Mouse (Mus musculus) layer of hippocampus, adult 18-20 months (tissue): Measurements from ENCODE around the gene Ddias. TPM values are rescaled to one million over a fixed set of nuclear protein-coding genes. Genes with fewer than 3 reads are reported as not detected.

ENCODE experiments used
- DNase-seq, 2 experiments: peaks; one replicate each; pipeline ENCODE4 v3.0.0; 2022; ENCODE audit warnings: low spot score in 2 of 2
- total RNA-seq, 2 experiments: library from RNA; stranded (reverse); gene quantifications; 2 replicates each; pipeline ENCODE4 v1.2.3; 2021

The Ddias gene
- total RNA-seq, 2 experiments from 2014 or later = 0.33 to 0.62 TPM

DNA sequence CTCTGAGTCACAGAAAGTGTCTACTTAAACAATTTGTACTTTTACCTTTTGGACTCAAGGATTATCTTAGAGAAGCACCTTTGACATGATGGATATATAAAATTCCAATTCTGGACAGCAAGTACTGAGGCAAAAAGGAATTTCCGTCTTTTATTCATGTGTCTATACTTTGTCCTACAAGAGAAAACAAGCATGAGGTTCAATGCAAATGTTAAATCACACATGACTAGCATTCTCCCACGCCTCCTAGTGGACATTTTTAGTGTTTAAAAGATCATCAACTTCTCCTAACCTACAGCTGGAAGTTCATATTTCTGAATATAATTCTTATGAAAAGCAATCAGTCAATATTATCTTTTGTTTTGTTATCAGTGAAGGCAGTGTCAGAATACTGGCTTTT is 7.5 kb downstream of the Ddias start:
- peak in 1 of 2 experiments; percentile 63 for DNase-seq

DNA sequence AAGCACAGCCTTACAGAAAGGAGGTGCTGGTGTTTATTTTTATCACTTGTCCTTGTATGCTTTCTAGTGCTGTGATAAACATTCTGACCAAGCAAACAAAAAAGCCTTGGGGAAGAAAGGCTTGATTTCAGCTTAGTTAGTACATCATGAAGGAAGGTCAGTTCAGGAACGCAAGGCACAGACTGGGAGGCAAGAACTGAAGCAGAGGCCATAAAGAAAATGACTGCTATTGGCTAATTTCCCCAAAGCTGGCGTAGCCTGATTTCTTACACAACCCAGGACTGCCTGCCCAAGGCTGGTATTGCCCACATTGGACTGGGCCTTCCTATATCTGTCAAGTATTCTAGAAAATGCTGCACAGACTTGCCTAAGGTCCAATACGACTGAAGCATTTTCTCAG is 25.8 kb downstream of the Ddias start:
- DNase-seq = no peak

DNA sequence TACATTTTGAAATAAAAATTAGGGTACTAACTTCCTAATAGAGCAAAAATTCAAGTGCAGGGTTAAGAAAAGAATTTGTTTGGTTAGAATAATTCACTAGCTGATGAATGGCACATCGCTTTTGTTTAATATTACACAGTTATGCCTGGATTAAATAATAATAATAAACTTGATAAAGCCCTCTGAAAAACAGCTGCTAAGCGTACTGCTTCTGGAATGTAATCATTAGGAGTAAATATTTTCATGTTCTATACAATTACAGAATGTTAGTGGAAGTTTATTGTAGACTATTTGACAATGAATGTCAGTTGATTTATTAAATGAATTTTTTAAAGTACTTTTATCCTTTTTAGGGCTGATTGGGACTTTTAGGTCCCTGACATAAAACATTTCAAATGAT is 31.8 kb downstream of the Ddias start:
- no peak for DNase-seq

DNA sequence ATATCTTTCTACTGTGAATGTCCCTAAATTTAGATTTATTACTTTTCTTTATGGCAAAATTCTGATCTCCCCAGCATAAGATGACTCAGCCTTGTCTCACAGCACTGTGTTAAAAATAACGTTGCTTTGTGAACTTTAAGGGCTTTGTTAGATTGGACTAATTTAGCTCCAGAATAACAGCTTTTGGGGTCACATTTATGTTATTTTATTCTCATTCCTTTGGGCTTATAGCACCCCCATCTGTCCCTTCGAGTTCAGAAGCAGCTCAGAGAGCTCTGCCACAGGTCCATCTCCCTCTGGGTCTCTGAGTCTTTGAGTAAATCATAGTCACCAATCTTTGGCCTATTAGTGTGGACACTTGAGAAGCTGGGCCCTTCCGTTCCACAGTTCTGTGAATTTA is 36.1 kb downstream of the Ddias start:
- peak in 1 of 2 experiments; percentile 15 for DNase-seq

DNA sequence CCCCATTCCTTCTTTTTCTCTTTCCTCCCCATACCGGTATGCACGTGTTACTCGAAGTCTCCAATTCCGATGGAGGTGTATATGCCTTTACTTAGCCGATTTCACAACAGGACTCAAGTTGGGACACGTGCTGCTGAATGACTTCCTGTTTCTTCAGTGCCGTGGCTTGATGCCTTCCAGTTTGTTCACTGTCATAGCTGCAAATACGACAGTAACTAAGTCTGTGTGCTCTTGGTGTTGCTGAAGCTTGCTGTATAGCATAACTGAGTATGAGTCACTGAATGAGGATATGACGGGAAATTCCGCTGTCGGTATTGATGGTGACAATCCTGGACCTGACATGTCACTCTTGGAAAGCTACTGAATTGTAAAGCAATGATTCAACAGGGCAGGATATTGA is 36.8 kb downstream of the Ddias start:
- DNase-seq = no peak

DNA sequence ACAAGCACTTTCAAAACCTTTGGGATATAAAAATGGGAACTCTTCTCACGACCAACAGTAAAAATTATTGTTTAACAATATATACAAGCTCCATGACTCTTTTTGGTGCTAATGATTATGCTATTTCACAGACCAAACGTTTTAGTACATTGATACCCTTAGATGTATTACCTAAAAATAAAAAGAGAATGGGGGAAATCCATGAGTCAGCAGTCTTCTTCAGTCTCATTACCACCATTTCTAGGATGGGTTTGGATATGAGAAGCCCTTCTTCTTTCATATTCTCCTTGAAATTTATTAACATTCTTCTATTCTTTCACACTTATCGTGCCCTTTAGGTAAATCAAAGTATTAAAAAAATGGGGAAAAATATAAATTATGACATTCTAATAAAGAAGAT is 37.6 kb downstream of the Ddias start:
- DNase-seq = no peak

DNA sequence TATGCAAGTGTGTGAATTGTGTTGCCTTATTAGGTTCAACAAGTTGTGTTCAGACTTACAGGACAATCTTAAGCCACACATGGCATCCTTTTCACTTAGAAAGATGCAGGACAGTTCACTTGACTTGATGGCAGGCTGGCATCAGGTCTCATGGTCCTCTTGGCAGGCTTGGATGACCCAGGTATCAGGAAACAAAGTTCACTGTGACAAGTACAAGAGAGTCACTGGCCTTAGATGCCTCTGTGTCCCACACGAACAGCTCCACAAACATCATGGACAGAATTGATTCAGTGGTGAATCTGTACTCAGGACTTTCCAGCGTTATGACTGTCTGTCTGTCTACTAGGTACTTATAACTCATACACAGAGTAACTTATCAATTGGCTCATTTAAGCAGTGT is 39.7 kb downstream of the Ddias start:
- no peak for DNase-seq

DNA sequence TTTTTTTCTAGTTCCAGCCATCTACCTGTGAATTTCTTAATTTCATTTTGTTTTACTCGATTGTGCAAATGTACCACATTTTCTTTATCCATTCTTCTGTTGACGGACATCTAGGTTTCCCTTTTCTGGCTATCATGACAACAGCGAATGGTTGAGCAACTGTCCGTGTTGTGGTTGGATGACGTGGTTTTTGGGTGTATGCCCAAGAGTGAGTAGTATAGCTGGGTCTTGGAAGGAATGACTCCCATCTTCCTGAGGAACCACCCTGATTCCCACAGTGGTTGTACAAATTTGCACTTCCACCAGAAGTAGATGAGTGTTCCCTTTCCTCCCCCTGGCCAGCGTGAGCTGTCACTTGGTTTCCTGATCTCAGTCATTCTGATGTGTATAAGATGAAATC is 41.7 kb downstream of the Ddias start:
- no peak for DNase-seq

DNA sequence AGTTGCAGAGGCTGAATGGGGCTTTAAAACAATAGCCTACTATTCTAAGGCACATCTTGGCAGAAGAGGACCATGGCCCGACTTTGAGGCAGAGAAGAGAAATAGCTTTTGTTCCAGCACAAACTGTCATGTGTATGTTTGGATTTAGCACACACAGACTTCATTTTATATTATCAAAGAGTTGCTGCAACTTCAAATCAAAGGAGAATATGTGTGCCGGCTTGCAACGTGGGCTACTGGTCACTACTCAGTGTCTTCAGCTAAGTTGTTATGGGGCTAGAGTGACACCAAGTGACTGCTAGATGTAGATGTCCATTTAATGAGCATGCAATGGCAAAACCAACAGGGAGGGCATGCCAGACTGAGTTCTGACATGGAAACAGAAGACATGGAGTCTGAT is 46.1 kb downstream of the Ddias start:
- DNase-seq = peak in 1 of 2 experiments; percentile 55

DNA sequence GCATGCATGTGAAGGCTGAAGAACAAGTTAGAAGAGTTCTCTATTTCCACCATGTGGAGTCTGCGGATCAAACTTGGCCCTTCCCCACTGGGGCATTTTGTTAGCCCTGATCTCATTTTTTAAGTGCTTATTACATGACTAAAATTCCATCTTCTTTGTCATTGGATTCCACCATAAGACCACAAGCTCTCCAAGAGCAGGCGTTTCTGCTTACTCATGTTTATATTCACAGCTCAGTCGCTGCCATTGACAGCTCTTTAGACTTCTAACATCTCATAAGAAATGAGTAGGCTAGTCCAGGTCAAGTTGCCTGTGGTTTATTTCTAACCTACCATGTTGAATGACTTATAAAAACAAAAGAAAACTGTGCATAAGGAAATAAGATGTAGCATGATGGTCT is 47.8 kb downstream of the Ddias start:
- no peak for DNase-seq

DNA sequence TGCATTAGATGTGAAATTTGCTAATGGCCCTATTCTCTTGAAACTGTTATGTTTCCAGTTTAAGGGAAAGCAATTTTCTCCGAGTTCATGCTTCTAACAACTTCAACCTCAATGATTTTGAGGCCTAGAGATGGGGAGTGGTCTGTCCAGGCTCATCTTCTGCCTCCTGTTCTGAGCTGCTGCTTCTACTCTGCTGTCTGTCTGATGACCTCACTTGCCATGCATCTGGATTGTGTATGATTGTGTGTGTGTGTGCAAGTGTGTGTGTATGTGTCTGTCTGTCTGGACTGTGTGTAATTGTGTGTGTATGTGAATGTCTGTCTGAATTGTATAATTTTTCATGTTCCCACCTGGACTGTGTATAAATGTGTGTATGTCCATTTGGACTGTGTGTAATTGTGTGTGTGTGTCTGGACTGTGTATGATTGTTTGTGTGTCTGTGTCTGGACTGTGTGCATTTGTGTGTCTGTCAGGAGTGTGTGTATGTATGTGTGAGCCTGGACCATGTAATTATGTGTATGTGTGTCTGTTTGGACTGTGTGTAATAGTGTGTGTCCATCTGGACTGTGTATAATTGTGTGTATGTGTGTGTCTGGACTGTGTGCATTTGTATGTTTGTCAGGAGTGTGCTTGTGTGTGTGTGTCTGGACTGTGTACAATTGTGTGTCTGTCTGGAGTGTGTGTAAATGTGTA is 51.5 kb downstream of the Ddias start:
- no peak for DNase-seq

DNA sequence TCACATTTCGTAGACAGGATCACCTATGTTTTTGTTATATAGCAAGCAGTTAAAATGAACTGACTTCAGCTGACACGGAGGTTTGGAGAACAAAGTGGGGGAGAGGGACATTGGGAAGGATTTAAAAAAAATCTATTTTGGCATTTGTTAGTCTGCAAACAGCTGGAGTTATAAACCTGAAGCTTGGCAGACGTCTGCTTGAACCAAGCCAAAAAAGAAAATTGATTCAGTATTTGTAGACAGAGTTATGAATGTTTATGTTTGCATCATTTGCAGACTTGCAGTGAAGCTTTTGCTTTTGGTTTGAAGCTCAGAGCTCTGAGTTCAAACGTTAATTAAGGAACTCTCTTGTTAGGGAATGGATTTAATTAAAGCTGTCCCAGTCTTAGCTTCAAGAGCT is 52.2 kb downstream of the Ddias start:
- no peak for DNase-seq

DNA sequence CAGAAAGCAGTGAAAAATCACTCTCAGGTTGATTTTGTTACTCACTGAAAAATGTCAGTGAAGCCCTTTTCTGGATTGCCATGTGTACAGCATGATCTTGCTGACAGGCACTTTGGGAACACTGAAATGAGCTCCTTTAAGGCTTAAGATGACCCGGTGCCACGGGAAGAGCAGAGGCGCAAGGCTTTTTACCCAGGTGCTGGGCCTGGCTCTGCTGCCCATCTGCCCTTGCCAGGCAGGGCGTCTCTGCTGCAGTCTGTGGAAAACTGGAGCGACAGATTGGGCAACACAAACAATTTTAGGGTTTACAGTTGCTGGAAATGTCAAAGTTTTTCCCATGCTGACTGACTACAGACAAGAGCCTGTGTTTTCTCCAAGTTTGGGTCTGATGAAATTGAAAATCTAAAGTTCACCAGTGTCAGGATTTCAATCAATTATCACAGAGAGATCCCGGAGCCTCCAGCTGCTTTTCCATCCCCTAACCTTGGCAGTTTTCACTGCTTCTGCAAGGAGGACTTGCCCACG is 53.0 kb downstream of the Ddias start:
- no peak for DNase-seq

DNA sequence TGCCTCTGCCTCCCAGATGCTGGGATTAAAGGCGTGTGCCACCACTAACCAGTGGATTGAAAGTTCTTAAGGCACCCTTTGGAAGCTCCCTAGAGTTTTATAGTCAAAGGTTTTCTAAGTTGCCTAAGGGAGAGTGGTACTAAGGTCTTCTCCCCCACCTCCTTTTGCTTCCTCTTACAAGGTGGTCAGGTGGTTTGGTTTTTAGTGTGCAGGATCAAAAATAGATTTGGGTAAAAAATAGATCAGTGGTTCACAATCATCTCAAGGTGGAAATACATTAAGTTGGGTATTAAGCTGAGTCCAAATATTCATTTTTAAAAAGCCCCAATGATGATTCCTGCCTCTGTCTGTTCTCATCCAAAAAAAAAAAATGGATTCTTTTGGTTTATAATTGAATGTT is 53.6 kb downstream of the Ddias start:
- no peak for DNase-seq

DNA sequence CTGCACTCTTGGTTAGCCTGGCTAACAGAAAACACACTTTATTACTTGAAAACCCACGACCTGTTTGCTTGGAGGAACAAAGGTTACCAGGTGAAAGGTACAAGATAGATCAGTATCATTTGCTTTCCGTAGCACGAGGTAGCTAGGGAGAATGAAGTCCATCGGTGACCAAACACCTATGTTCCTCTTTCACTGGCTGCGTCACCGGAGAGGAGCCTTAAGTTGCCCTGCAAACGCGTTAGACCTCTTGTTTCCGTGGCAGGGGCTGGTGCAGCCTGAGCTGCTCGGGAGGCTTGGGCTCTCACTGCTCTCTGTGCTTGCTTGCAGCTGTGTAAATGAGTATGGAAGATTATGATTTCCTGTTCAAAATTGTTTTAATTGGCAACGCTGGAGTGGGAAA is 54.4 kb downstream of the Ddias start:
- no peak for DNase-seq

DNA sequence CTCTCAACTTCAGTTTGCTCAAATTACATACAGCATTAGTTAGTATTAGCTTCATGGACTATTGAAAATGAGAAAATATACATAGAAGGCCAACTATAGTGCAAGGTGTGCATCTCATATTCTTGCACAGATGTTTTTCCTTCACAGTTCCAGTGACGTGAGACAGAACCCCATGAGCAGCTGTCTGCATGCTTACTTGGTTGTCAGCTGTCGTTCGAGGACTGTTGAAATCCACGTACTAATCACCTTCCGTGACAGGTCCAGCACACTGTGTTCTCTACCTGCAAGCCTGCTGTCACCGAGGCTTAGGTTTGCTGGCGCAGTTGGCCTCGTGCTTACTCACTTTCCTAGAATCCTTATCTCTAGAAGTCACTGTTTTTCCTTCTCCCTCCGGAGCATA is 56.2 kb downstream of the Ddias start:
- DNase-seq = no peak

DNA sequence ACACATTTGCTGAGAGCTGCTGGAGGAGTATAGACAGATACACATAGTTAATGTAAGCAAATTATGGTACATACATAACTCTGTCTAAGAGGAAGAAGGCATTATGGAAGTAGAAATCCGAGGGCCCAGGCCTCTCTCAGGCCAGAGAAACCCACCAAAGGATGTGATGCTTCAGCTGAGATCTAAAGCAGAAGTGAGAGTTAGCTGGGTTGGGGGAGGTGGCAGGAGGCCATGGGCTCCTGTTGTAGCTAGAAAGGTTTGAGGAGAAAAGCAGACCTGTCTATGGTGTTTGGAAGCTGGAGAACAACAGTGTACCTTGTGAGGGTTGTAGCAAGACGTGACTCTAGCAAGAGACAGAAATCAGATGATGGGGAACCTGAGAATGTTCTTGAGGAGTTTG is 56.8 kb downstream of the Ddias start:
- DNase-seq = no peak

DNA sequence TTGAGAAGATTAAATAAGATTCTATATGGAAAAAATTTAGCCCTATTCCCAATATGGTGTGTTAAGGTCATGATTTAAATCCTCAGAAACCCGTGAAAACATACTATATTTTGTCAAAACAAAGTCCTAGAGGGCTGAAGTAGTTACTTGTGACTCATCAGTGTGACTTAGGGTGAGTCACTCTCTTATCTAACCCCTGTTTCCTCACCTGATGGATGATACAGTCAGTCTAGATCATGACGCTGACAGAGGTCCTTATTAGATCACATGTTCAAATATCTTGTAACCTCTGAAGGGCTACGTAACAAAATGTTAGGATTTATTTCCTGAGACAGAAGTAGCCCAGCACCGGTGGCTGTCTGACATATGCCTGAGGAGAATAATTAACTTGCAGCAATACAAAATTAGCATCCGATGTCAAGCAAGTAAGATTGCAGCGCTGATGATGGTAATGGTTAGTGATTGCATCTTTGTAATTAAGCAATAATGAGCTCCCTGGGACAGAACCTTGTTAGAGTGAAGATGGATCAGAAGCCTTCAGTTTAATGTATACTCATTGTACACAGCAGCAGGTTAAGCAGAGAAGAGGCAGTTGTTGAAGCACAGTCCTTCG is 62.3 kb downstream of the Ddias start:
- no peak for DNase-seq

Other genes starting within 250 kb of the Ddias start
- 10 to 100 TPM; 16.3 to 17.1 TPM for gene Ankrd42, start 237.1 kb downstream of the Ddias start, total RNA-seq
- 10 to 100 TPM; 57.0 to 69.4 TPM for gene Pcf11, start 204.3 kb downstream of the Ddias start, total RNA-seq
- 10 to 100 TPM; 39.3 to 41.5 TPM for gene Rab30, start 132.6 kb downstream of the Ddias start, total RNA-seq
- gene Prcp, start 223 bp upstream of the Ddias start, total RNA-seq = 1 to 10 TPM; 5.9 to 7.0 TPM
- 10 to 100 TPM; 21.7 to 21.9 TPM for gene Fam181b, start 205.6 kb upstream of the Ddias start, total RNA-seq